Mouse (Mus musculus): ENCODE results near the gene Il21. TPM values are rescaled to one million over a fixed set of nuclear protein-coding genes. Genes with fewer than 3 reads are reported as not detected.

Il21 gene
- polyA plus RNA-seq (2012; rRNA removed) = not detected in 2 replicates

GRCm38 (mm10) chr3:37232586-37233222 lies at the start of gene Il21:
TSS of gene Il21 (minus strand) at chr3:37232636.

Other genes starting within 250 kb of the Il21 start
- gene Adad1, start 169.1 kb downstream of the Il21 start, polyA plus RNA-seq (2012; rRNA removed) = 0.13 and 0.20 TPM in 2 replicates
- gene Il2, start 106.7 kb downstream of the Il21 start, polyA plus RNA-seq (2012; rRNA removed) = 0.47 and 0.54 TPM in 2 replicates
- 4.4 and 4.6 TPM in 2 replicates for gene Bbs12, start 79.9 kb upstream of the Il21 start, polyA plus RNA-seq (2012; rRNA removed)
- gene Cetn4, start 80.1 kb upstream of the Il21 start, polyA plus RNA-seq (2012; rRNA removed) = 2.8 and 3.3 TPM in 2 replicates
- 0.77 and 1.7 TPM in 2 replicates for gene Fgf2, start 115.7 kb upstream of the Il21 start, polyA plus RNA-seq (2012; rRNA removed)
- 11.3 and 15.0 TPM in 2 replicates for gene Spata5, start 187.3 kb upstream of the Il21 start, polyA plus RNA-seq (2012; rRNA removed)
- gene Nudt6, start 187.6 kb upstream of the Il21 start, polyA plus RNA-seq (2012; rRNA removed) = 6.9 and 7.8 TPM in 2 replicates

All from central nervous system, embryonic 14 days (tissue).